Mouse (Mus musculus): ENCODE measurements around the gene Nadk.

Gene Nadk

DNA sequence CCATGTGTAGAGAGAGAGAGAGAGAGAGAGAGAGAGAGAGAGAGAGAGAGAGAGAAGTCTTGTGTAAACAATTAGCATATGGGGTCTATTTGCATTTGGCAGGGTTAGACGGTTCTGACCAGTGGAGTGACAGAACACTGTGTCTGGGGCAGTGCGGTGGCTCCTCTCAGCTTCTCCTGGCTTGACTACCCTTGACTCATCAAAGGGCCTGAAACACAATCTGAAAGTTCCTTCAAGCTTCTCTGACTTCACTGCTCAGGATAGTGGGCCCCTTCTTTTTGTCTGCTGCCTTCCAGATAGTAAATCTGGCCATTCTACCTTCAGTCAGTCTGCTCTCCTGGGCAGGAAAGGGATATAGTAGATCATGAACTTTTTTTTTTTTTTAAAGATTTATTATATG, 44.6 kb downstream of the Nadk start:
- DNase-seq, result no peak

DNA sequence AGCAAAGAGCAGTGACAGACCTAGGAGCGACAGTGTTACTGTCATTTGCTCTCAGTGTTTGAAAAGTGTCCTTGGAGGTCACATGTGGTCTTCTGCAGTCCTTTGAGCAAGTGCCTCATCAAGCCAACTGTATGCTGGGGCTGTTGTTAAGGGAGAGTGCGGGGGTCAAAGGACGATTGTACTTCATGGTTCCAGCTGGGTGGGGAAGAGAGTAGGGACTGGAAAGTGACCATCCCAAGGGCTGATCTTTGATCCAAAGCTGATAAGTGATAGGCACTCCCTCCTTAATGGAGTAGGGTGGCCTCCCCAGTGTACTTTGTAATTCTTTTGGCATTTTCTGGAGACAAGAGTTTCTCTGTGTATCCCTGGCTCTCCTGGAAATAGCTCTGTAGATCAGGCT, 49.7 kb downstream of the Nadk start:
- no peak for DNase-seq

DNA sequence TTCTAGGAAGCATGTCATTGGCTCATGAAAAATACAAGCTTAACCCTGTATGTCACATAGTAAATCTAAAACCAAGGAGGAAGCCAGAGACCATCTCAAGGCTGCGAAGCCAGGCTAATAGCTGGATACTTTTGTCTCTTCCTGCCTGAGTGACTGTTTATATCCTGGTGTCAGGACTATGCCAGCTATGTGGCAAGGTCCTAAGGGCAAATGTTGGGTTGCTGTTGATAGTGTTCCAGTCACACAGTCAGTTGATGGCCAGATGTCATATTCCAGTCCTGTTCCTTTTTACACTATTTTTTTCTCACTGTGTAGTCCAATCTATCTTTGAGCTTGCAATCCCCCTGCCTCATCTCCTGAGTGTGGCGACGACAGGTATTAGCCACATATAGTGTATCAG, 51.1 kb downstream of the Nadk start:
- DNase-seq, result no peak

DNA sequence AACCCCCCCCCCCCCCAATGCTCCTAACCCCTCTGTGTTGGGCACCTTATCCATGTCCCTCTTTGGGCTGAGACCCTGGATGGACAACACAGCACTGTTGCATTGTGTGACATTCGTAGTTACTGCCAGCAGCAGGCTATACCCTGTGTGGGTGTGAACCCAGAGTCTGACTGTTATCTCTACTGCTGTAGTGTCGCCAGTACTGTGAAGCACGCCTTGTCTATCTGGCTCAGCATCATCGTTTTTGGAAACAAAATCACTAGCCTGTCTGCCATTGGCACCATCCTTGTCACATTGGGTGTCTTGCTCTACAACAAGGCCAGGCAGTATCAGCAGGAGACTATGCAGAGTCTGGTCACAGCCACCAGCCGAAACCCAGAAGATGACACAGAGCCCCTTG, 56.1 kb downstream of the Nadk start:
- DNase-seq, result no peak

DNA sequence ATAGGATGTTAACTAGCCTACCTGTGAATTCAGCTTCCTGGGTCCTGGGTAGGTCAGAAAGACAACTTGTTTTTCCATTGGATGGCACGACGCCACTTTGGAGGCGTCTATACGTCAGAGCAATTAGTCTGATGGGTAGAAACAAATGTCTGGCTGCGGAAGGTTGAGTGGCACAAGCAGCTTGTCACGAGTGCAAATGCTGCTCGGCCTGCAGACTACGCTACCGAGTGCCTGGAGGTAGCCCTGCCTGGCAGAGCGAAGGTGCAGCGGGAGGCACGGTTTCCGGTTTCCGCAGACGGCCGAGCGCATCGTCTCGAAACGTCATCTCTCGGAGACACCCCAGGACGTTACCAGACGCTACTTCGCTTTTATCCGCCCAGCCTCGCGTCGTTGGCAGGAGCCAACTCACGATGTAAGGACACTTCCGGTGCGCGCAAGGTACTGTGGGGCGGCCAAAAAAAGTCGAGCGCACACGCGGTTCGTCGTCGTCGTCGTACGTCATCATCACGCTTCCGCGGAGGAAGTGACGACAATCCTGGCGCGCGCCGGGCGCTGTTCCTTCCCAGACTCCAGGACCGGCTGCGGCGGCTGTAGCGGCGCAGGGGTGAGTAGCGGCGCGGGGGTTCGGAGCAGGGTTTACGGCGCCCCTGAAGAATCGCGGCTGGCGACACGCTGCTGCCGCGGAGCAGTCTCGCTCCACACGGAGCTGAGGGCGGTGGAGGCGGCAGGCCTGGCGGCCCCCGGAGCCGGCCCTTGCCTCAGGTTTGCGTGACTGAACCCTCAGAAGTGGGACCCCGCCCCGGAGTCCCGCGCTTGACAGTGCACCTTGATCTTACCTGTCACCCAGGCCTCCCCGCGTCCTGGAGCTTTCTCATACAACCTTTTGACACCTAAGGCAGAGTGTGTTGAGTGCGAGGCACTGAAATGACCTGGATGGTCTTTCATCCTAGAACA, 62.4 kb downstream of the Nadk start, which contains the start of gene Cdk11b:
TSS of gene Cdk11b (plus strand) at position 517 of the 954 bp plus-strand sequence.
- peak; percentile 96 for DNase-seq

DNA sequence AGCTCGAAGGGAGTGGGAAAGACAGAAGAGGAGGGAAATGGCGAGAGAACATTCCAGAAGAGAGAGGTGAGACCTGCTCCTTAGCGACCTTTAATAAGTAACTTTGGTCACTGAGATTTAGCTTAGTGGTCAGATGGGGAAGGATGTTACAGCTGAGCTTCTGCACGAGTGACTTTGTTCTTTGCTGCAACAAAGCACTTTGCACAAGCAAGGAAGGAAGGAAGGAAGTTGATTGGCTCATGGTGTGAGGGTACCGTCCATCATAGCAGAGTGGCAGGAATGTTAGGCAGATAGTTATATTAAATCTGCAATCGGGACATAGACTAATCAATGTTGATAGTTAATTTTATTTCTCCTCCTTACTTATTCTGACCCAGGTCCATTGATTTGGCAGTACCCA, 68.1 kb downstream of the Nadk start:
- DNase-seq, result no peak

DNA sequence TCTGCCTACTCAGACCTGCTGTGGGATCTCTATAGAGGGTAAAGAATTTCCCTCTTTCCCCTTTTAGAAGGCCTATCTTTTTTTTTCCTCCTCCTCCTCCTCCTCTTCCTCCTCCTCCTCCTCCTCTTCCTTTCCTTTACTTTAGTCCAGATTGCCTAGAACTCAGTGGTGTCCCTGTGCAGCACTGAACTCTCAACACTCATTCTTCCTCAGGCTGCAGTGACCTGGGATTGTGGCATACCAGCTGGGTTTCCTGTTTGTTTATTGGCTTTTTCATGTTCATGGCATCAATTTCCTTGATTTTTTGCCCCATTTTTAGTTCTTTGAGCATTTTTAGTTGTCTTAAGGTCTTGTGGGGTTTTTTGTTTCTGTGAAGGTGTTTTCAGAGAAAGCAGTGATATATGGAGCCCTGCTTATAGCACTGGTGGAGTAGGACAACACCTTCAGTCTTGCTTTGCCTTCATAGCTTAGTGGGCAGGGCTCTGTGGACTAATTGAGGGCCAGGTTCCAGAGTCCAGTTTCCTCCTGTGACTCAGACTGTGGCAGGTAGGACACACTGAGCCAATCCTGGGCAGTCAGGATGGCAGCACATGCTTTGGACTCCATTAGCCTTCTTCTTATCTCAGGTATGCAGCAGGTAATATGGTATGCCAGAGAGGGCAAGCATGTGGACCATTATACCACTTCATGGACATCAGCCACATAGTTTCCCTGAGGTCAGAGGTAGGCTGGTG, 73.8 kb downstream of the Nadk start:
- no peak for DNase-seq

All from right cerebral cortex, postnatal 14 days (tissue).